Mouse (Mus musculus): Measurements from ENCODE around the gene Patl1.

The Patl1 gene

GRCm38 (mm10) chr19:11950747-11951146 lies 38.5 kb downstream of the Patl1 start:
- Histone ChIP-seq H3K27me3 (ENCODE audit: control insufficient read depth, insufficient read depth, low read length, poor library complexity, severe bottlenecking) (no peaks in the 10 kb centered on the region), H3K36me3 (ENCODE audit: control insufficient read depth, insufficient read depth, low read length, poor library complexity, severe bottlenecking) (no peaks in the 10 kb centered on the region)
- no peak for DNase-seq (ENCODE audit: low read depth, low spot score)

DNA sequence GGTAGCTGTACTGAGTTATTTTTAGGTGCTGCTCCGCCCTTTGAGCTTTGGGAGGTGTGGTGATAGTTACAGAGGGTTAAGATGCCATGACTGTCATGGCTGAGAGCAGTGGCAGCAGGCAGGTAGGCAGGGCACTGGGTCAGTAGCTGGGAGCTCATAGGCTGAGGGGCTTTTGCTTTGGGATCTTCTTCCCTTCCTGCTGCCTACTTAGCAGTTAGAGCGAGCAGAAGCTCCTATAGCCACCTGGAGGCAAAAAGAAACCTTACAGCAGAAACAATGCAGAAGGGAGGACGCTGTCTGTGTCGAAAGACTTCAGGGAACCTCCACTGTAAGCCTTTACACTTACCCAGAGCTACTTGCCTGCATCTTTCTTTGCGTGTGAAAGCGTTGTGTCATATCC lies 42.0 kb downstream of the Patl1 start:
- no peak for DNase-seq (ENCODE audit: low read depth, low spot score)
- Histone ChIP-seq H3K36me3 (ENCODE audit: control insufficient read depth, insufficient read depth, low read length, poor library complexity, severe bottlenecking) (no peaks in the 10 kb centered on the region), H3K27me3 (ENCODE audit: control insufficient read depth, insufficient read depth, low read length, poor library complexity, severe bottlenecking) (no peaks in the 10 kb centered on the region)

DNA sequence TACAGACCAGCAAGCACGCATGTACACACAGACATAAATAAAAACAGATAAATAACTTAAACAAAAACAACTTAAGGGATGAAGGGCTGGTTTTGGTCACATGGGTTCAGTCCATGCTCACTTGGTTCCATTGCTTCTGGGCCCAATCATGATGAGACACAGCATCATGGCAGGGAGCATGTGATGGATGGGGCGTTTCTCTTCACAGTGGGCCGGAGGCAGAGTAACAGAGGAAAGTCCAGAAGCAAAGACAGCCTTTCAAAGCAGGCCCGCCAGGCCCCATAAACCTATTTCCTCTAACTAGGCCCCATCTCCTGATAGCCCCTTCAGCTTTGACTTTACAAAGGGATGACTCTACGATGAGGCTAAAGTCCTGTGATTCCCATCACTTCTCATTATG lies 44.4 kb downstream of the Patl1 start:
- no peaks in the 10 kb centered on the region for H3K27me3 ChIP-seq (ENCODE audit: control insufficient read depth, insufficient read depth, low read length, poor library complexity, severe bottlenecking)
- H3K36me3 ChIP-seq (ENCODE audit: control insufficient read depth, insufficient read depth, low read length, poor library complexity, severe bottlenecking), result no peaks in the 10 kb centered on the region
- no peak for DNase-seq (ENCODE audit: low read depth, low spot score)

DNA sequence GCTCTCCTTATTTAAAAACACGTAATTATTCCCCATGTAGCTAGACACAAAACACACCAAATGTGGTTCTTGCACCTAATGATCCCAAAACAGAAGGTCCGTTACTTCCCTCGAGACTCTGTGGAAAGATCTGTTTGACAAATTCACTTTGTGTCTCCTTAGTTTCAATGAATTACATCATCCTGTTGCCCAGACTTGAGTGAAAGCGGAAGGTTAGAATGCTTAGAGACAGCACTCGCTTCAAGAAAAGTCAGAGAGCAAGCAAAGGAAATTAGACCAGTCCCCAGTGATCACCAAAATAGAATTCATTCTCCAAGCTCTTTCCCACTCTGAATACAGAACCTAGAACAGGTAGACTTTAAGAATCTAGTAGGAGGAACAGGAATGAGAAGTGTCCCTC lies 45.2 kb downstream of the Patl1 start:
- no peak for DNase-seq (ENCODE audit: low read depth, low spot score)
- H3K36me3 ChIP-seq (ENCODE audit: control insufficient read depth, insufficient read depth, low read length, poor library complexity, severe bottlenecking), result no peaks in the 10 kb centered on the region
- no peaks in the 10 kb centered on the region for H3K27me3 ChIP-seq (ENCODE audit: control insufficient read depth, insufficient read depth, low read length, poor library complexity, severe bottlenecking)

DNA sequence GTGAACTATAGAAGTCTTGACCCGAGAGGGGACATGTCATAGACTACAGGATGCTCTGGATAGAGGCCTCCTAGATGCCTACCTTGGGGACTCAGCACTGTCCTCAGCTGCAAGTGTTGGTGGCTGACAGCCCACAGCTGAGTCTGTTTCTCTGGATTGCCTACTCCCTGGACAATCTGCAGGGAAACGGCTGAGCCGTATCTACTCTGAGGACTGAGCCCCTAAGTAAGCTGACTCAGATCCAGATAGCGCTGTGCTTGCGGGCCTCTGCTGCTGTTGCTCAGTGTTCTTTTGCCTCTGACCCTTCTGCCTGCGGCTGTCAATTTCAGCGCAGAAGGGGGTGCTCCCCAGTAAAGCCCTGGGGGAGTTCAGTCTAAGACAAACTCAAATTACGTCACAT lies 45.6 kb downstream of the Patl1 start:
- Histone ChIP-seq H3K27me3 (ENCODE audit: control insufficient read depth, insufficient read depth, low read length, poor library complexity, severe bottlenecking) (no peaks in the 10 kb centered on the region), H3K36me3 (ENCODE audit: control insufficient read depth, insufficient read depth, low read length, poor library complexity, severe bottlenecking) (no peaks in the 10 kb centered on the region)
- DNase-seq (ENCODE audit: low read depth, low spot score), result no peak

DNA sequence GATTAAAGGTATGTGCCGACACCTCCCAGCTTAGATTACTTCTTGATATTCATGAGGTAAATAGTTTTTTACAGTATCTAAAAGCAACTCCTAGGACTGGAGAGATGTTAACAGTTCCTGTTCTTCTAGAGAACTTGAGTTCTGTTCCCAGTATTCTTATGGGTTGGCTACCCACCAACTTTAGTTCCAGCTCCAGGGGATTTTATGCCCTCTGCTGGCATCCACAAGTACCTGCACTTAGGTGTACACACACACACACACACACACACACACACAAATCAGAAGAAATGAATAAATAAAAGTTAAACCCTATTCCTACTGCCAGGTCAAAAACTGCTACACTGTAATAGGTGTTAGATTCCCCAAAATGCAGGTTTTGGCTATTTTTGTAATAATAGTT lies 52.1 kb downstream of the Patl1 start:
- no peaks in the 10 kb centered on the region for H3K27me3 ChIP-seq (ENCODE audit: control insufficient read depth, insufficient read depth, low read length, poor library complexity, severe bottlenecking)
- peak; percentile 14 for DNase-seq (ENCODE audit: low read depth, low spot score)
- no peaks in the 10 kb centered on the region for H3K36me3 ChIP-seq (ENCODE audit: control insufficient read depth, insufficient read depth, low read length, poor library complexity, severe bottlenecking)

GRCm38 (mm10) chr19:11965023-11965942 lies 53.1 kb downstream of the Patl1 start, which contains the start of gene Osbp:
TSS of gene Osbp (plus strand) at chr19:11965941.
- Histone ChIP-seq H3K36me3 (ENCODE audit: control insufficient read depth, insufficient read depth, low read length, poor library complexity, severe bottlenecking) (no peaks in the 10 kb centered on the region), H3K27me3 (ENCODE audit: control insufficient read depth, insufficient read depth, low read length, poor library complexity, severe bottlenecking) (no peaks in the 10 kb centered on the region)
- DNase-seq (ENCODE audit: low read depth, low spot score), result peak; percentile 100

GRCm38 (mm10) chr19:11966201-11966636 lies 54.0 kb downstream of the Patl1 start:
- Histone ChIP-seq H3K27me3 (ENCODE audit: control insufficient read depth, insufficient read depth, low read length, poor library complexity, severe bottlenecking) (no peaks in the 10 kb centered on the region), H3K36me3 (ENCODE audit: control insufficient read depth, insufficient read depth, low read length, poor library complexity, severe bottlenecking) (no peaks in the 10 kb centered on the region)
- DNase-seq (ENCODE audit: low read depth, low spot score), result peak; percentile 65

- DNase-seq (ENCODE audit: low read depth, low spot score), result no peak
- Histone ChIP-seq H3K36me3 (ENCODE audit: control insufficient read depth, insufficient read depth, low read length, poor library complexity, severe bottlenecking) (peaks cover 5% of the 10 kb centered on the region), H3K27me3 (ENCODE audit: control insufficient read depth, insufficient read depth, low read length, poor library complexity, severe bottlenecking) (no peaks in the 10 kb centered on the region)
These were observed 57.2 kb downstream of the Patl1 start for GRCm38 (mm10) chr19:11969155-11970050.

GRCm38 (mm10) chr19:11973511-11974222 lies 61.5 kb downstream of the Patl1 start:
- peaks cover 18% of the 10 kb centered on the region for H3K36me3 ChIP-seq (ENCODE audit: control insufficient read depth, insufficient read depth, low read length, poor library complexity, severe bottlenecking)
- no peaks in the 10 kb centered on the region for H3K27me3 ChIP-seq (ENCODE audit: control insufficient read depth, insufficient read depth, low read length, poor library complexity, severe bottlenecking)
- peak; percentile 56 for DNase-seq (ENCODE audit: low read depth, low spot score)

DNA sequence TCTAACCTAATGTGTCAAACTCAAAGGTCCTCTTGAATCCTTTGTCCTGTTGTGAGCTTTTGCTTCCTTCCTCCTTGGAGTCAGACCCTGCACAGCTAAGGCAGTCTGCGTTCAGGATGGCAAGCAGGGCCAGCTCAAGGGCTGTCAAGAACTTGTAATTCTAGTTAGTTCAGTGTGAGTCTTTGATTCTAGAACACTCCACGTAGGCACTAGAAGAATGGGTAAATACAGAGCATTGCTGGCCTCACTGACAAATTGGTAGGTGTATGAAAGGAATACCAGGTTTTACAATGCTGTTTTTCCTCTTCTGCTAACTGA lies 62.0 kb downstream of the Patl1 start:
- Histone ChIP-seq H3K36me3 (ENCODE audit: control insufficient read depth, insufficient read depth, low read length, poor library complexity, severe bottlenecking) (peaks cover 20% of the 10 kb centered on the region), H3K27me3 (ENCODE audit: control insufficient read depth, insufficient read depth, low read length, poor library complexity, severe bottlenecking) (no peaks in the 10 kb centered on the region)
- no peak for DNase-seq (ENCODE audit: low read depth, low spot score)

DNA sequence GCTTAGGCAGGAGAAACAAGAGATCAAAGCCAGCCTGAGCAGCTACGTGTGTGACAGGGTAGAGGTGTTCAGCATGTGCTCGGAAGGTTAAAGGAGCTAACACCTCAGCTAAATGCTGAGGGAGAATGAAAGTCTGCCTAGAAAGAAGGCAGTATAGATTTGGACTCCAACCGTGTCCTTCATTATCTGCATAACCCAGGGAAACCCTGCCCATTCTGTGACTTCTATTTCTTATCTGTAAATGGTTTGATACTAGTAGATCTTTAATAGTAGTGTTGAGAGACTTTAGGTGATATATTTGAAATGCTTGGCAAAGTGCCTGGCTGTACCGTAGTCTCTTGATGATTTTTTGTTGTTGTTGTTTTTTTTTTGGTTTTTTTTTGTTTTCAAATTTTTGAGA lies 63.5 kb downstream of the Patl1 start:
- no peak for DNase-seq (ENCODE audit: low read depth, low spot score)
- Histone ChIP-seq H3K27me3 (ENCODE audit: control insufficient read depth, insufficient read depth, low read length, poor library complexity, severe bottlenecking) (no peaks in the 10 kb centered on the region), H3K36me3 (ENCODE audit: control insufficient read depth, insufficient read depth, low read length, poor library complexity, severe bottlenecking) (peaks cover 22% of the 10 kb centered on the region)

GRCm38 (mm10) chr19:11977363-11977762 lies 65.2 kb downstream of the Patl1 start:
- Histone ChIP-seq H3K36me3 (ENCODE audit: control insufficient read depth, insufficient read depth, low read length, poor library complexity, severe bottlenecking) (peaks cover 24% of the 10 kb centered on the region), H3K27me3 (ENCODE audit: control insufficient read depth, insufficient read depth, low read length, poor library complexity, severe bottlenecking) (no peaks in the 10 kb centered on the region)
- DNase-seq (ENCODE audit: low read depth, low spot score), result no peak

DNA sequence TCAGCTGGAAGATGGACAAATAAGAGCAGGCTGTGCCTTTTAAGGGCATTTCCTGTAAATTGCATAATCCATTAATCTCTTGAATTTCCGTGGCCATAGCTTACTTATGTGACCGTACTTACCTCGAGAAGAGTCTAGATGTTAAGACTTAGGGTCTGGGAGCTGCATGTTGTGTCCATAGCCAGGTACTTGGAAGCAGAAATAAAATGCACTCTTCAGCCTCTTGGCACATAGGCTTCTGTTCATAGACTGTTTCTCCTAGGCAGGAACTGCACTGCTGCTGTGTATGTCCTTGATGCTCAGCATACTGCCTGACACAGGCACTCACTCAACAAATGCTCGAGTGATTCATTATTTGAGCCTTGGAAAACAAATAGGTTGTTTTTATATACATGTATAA lies 68.3 kb downstream of the Patl1 start:
- Histone ChIP-seq H3K36me3 (ENCODE audit: control insufficient read depth, insufficient read depth, low read length, poor library complexity, severe bottlenecking) (peaks cover 26% of the 10 kb centered on the region), H3K27me3 (ENCODE audit: control insufficient read depth, insufficient read depth, low read length, poor library complexity, severe bottlenecking) (no peaks in the 10 kb centered on the region)
- no peak for DNase-seq (ENCODE audit: low read depth, low spot score)

Data from splenic B cell, adult 2 months (primary cell).